Mouse (Mus musculus) layer of hippocampus, adult 2 months (tissue): ENCODE results near the gene Nthl1. TPM values are rescaled to one million over a fixed set of nuclear protein-coding genes. Genes with fewer than 3 reads are reported as not detected.
A peak's percentile ranks its signal among the peaks of the same experiment; 100 is the strongest.

Source experiments
- DNase-seq, 2 experiments: peaks; one replicate each; pipeline ENCODE4 v3.0.0; 2022; ENCODE audit warnings: low spot score in 2 of 2
- H3K27ac ChIP-seq: fragments of 200-600 bp; 2 replicates; pipeline ENCODE4 v1.8.1; 2022
- H3K4me3 ChIP-seq: fragments of 200-600 bp; 2 replicates; pipeline ENCODE4 v1.8.1; 2022; ENCODE audit warnings: mild to moderate bottlenecking
- CTCF ChIP-seq: fragments of 200-600 bp; conservative IDR thresholded peaks from 2 replicates; pipeline ENCODE4 v1.8.1; 2022; ENCODE audit warnings: antibody characterized with exemption, mild to moderate bottlenecking, moderate library complexity
- long read RNA-seq, 2 experiments: library from polyadenylated mRNA; stranded (forward); transcript quantifications; one replicate each; pipeline ENCODE4 v2.0.0; 2021; ENCODE audit warnings: borderline mapping rate in 2 of 2
- total RNA-seq, 2 experiments: library from RNA; stranded (reverse); gene quantifications; 2 replicates each; pipeline ENCODE4 v1.2.3; 2021

The Nthl1 gene
- total RNA-seq, result 1 to 10 TPM; 6.2 to 6.8 TPM
- long read RNA-seq, experiment 1, partial matches to known transcripts, result 0 of 3 reads
- long read RNA-seq, experiment 1, other reads (novel, unspliced or antisense), result 2 of 3 reads
- long read RNA-seq, experiment 2, partial matches to known transcripts, result 0 of 5 reads
- long read RNA-seq, experiment 2, other reads (novel, unspliced or antisense), result 5 of 5 reads

GRCm38 (mm10) chr17:24632167-24632812 is at the start of gene Nthl1, which contains the start of gene Tsc2:
Nthl1 (plus strand) TSS chr17:24632680.
Tsc2 (minus strand) TSS chr17:24632630.
- Histone ChIP-seq H3K4me3 (peak within 1 kb of the TSS; percentile 93), H3K27ac (peak within 1 kb of the TSS; percentile 92)
- TF ChIP-seq CTCF, result no peak
- DNase-seq, result peak; percentile 83 to 86

- Histone ChIP-seq H3K27ac (peak overlapping the region; percentile 72), H3K4me3 (no peak overlapping the region)
- DNase-seq, result no peak
- TF ChIP-seq CTCF, result no peak
Observed at GRCm38 (mm10) chr17:24583599-24584460, 48.6 kb upstream of the Nthl1 start.

- no peak for DNase-seq
- Histone ChIP-seq H3K27ac (peak overlapping the region; percentile 72), H3K4me3 (no peak overlapping the region)
- no peak for TF ChIP-seq CTCF
Observed at GRCm38 (mm10) chr17:24584520-24584919, 48.0 kb upstream of the Nthl1 start.

GRCm38 (mm10) chr17:24586532-24586931 is 45.9 kb upstream of the Nthl1 start:
- Histone ChIP-seq H3K27ac (peak overlapping the region; percentile 58; the same call in 1 of the 2 replicates), H3K4me3 (no peak overlapping the region)
- no peak for TF ChIP-seq CTCF
- no peak for DNase-seq

GRCm38 (mm10) chr17:24590943-24591342 is 41.5 kb upstream of the Nthl1 start:
- H3K27ac ChIP-seq, result no peak overlapping the region
- no peak overlapping the region for H3K4me3 ChIP-seq
- DNase-seq, result no peak
- TF ChIP-seq CTCF, result no peak

GRCm38 (mm10) chr17:24591695-24592094 is 40.8 kb upstream of the Nthl1 start:
- no peak overlapping the region for H3K27ac ChIP-seq
- DNase-seq, result no peak
- no peak for TF ChIP-seq CTCF
- H3K4me3 ChIP-seq, result no peak overlapping the region

GRCm38 (mm10) chr17:24593248-24593647 is 39.2 kb upstream of the Nthl1 start:
- 0 out of 2 replicates have a peak overlapping the region, but pooled peaks have one; percentile 23 for H3K27ac ChIP-seq
- DNase-seq, result no peak
- TF ChIP-seq CTCF, result no peak
- H3K4me3 ChIP-seq, result no peak overlapping the region

- Histone ChIP-seq H3K27ac (peak overlapping the region; percentile 50; the same call in 1 of the 2 replicates), H3K4me3 (no peak overlapping the region)
- no peak for TF ChIP-seq CTCF
- no peak for DNase-seq
Observed at GRCm38 (mm10) chr17:24593992-24594890, 38.2 kb upstream of the Nthl1 start.

GRCm38 (mm10) chr17:24595126-24596072 is 37.1 kb upstream of the Nthl1 start:
- DNase-seq, result peak in 1 of 2 experiments; percentile 42
- H3K4me3 ChIP-seq, result no peak overlapping the region
- TF ChIP-seq CTCF, result peak; percentile 64
- H3K27ac ChIP-seq, result peak overlapping the region; percentile 50

- Histone ChIP-seq H3K4me3 (no peak overlapping the region), H3K27ac (peak overlapping the region; percentile 50; the same call in 1 of the 2 replicates)
- DNase-seq, result no peak
- TF ChIP-seq CTCF, result no peak
Observed at GRCm38 (mm10) chr17:24596073-24596466, 36.4 kb upstream of the Nthl1 start.
